Mouse (Mus musculus) kidney, embryonic 14.5 days (tissue): ENCODE data around the gene Rabgap1l. TPM values are rescaled to one million over a fixed set of nuclear protein-coding genes. Genes with fewer than 3 reads are reported as not detected.
"Not testable (repeated sequence)": the region's sequence is repeated elsewhere in the genome, so short reads cannot be mapped to it uniquely, and the experiment has no call there.

ENCODE experiments used
- ATAC-seq: fragments of 200-750 bp; cut with Nextera tagmentation; 2 replicates; pipeline ENCODE4 v1.8.0; 2017; ENCODE audit warnings: moderate number of reproducible peaks, mild to moderate bottlenecking, moderate TSS enrichment, moderate library complexity; ENCODE audit not compliant: low FRiP score, low TSS enrichment
- H3K27ac ChIP-seq: fragments of 300-500 bp; sonication (generic); 2 replicates; pipeline ENCODE4 v1.5.1; 2014; ENCODE audit warnings: low read depth, mild to moderate bottlenecking, low read length, moderate library complexity, mixed read lengths
- H3K27me3 ChIP-seq: fragments of 300-500 bp; sonication (generic); 2 replicates; pipeline ENCODE4 v1.6.1; 2014; ENCODE audit warnings: mild to moderate bottlenecking, low read length; ENCODE audit not compliant: control insufficient read depth, insufficient read depth
- H3K36me3 ChIP-seq: fragments of 300-500 bp; sonication (generic); 2 replicates; pipeline ENCODE4 v1.6.1; 2014; ENCODE audit warnings: low read length, mixed read lengths; ENCODE audit not compliant: control insufficient read depth, insufficient read depth
- H3K4me1 ChIP-seq: fragments of 300-500 bp; sonication (generic); 2 replicates; pipeline ENCODE4 v1.6.1; 2014; ENCODE audit warnings: low read length, mixed read lengths; ENCODE audit not compliant: control insufficient read depth, insufficient read depth
- H3K4me2 ChIP-seq: fragments of 300-500 bp; sonication (generic); replicated peaks from 2 replicates; pipeline ENCODE4 v1.6.1; 2014; ENCODE audit warnings: low read depth, mild to moderate bottlenecking, low read length
- H3K4me3 ChIP-seq: fragments of 300-500 bp; sonication (generic); 2 replicates; pipeline ENCODE4 v1.5.1; 2014; ENCODE audit warnings: mild to moderate bottlenecking, low read length
- H3K9ac ChIP-seq: fragments of 300-500 bp; sonication (generic); 2 replicates; pipeline ENCODE4 v1.6.1; 2014; ENCODE audit warnings: low read depth, mild to moderate bottlenecking, low read length, moderate library complexity
- H3K9me3 ChIP-seq: fragments of 300-500 bp; sonication (generic); 2 replicates; pipeline ENCODE4 v1.6.1; 2016; ENCODE audit warnings: low read length; ENCODE audit not compliant: control insufficient read depth
- WGBS: fragments of 180-500 bp; shearing (Covaris S2); extraction: QIAGEN DNeasy Blood & Tissue Kit; methylation state at CpG from one replicate; pipeline ENCODE4 v1.1.7; 2014; 5-methylcytosine and 5-hydroxymethylcytosine counted together
- polyA plus RNA-seq: library from polyadenylated mRNA; unstranded; fragments of >200 nt; fragmentation: Nextera tagmentation; extraction: Ambion mirVana; gene quantifications from 2 replicates; pipeline ENCODE4 v1.2.1, GENCODE M21; 2014

The Rabgap1l gene
- polyA plus RNA-seq, 1 experiment from 2014 or later = 13.2 TPM

GRCm38 (mm10) chr1:160297701-160298100 lies 495.3 kb downstream of the Rabgap1l start:
- no peak overlapping the region for H3K4me2 ChIP-seq
- H3K4me1 ChIP-seq = no peaks in the 10 kb centered on the region
- H3K27me3 ChIP-seq = no peaks in the 10 kb centered on the region
- H3K36me3 ChIP-seq = no peaks in the 10 kb centered on the region
- H3K4me3 ChIP-seq = no peak overlapping the region
- ATAC-seq = no peak
- H3K27ac ChIP-seq = no peak overlapping the region
- H3K9ac ChIP-seq = no peak overlapping the region
- 87% methylated on average over 3 of the region's 3 CpGs for WGBS
- no peaks in the 10 kb centered on the region for H3K9me3 ChIP-seq

- H3K27me3 ChIP-seq = no peaks in the 10 kb centered on the region
- no peaks in the 10 kb centered on the region for H3K36me3 ChIP-seq
- no peak overlapping the region for H3K9ac ChIP-seq
- ATAC-seq = no peak
- no peak overlapping the region for H3K4me2 ChIP-seq
- H3K9me3 ChIP-seq = no peaks in the 10 kb centered on the region
- no peak overlapping the region for H3K4me3 ChIP-seq
- WGBS = 88% methylated on average over 1 of the region's 1 CpGs
- no peaks in the 10 kb centered on the region for H3K4me1 ChIP-seq
- no peak overlapping the region for H3K27ac ChIP-seq
Measured at GRCm38 (mm10) chr1:160295323-160295722, 497.7 kb downstream of the Rabgap1l start.

DNA sequence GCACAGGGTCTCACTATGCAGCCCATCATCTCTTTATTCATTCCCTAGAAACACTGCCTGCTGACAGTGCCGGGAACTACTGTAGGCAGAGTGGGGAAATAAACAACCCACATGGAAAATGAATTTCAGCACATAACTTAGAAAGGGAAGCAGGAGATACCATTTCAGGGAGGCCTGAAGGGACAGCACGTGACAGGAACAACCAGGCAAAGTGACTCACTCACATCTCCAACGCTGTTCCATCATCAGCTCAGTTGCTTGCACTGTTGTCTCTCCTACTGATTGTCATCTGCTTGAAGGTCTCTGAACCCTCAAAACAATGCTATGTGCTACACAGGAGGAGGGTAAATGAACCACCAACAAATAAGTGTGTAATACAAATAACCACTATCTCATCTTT lies 499.5 kb downstream of the Rabgap1l start:
- H3K9me3 ChIP-seq = no peaks in the 10 kb centered on the region
- 87% methylated on average over 3 of the region's 3 CpGs for WGBS
- no peak for ATAC-seq

GRCm38 (mm10) chr1:160292058-160292457 lies 501.0 kb downstream of the Rabgap1l start:
- no peak overlapping the region for H3K9ac ChIP-seq
- ATAC-seq = no peak
- H3K4me3 ChIP-seq = no peak overlapping the region
- H3K27ac ChIP-seq = no peak overlapping the region
- H3K4me1 ChIP-seq = no peaks in the 10 kb centered on the region
- H3K27me3 ChIP-seq = no peaks in the 10 kb centered on the region
- H3K9me3 ChIP-seq = no peaks in the 10 kb centered on the region
- no peaks in the 10 kb centered on the region for H3K36me3 ChIP-seq
- WGBS = 86% methylated on average over 2 of the region's 2 CpGs
- H3K4me2 ChIP-seq = no peak overlapping the region

More for the DNA sequence above, 499.5 kb downstream of the Rabgap1l start:
- H3K4me2 ChIP-seq = no peak overlapping the region
- H3K27me3 ChIP-seq = no peaks in the 10 kb centered on the region
- H3K4me3 ChIP-seq = no peak overlapping the region
- no peak overlapping the region for H3K9ac ChIP-seq
- no peaks in the 10 kb centered on the region for H3K4me1 ChIP-seq
- no peak overlapping the region for H3K27ac ChIP-seq
- no peaks in the 10 kb centered on the region for H3K36me3 ChIP-seq

- Histone ChIP-seq H3K9me3 (no peaks in the 10 kb centered on the region), H3K27me3 (no peaks in the 10 kb centered on the region), H3K36me3 (no peaks in the 10 kb centered on the region), H3K4me3 (no peak overlapping the region), H3K4me1 (no peaks in the 10 kb centered on the region), H3K27ac (no peak overlapping the region), H3K9ac (no peak overlapping the region), H3K4me2 (no peak overlapping the region)
- WGBS = 80% methylated on average over 9 of the region's 9 CpGs
- ATAC-seq = no peak
Measured at GRCm38 (mm10) chr1:160290242-160290641, 502.8 kb downstream of the Rabgap1l start.

GRCm38 (mm10) chr1:160287058-160287645 lies 505.9 kb downstream of the Rabgap1l start:
- Histone ChIP-seq H3K4me1 (no peaks in the 10 kb centered on the region), H3K9me3 (no peaks in the 10 kb centered on the region), H3K36me3 (no peaks in the 10 kb centered on the region), H3K9ac (no peak overlapping the region), H3K27me3 (no peaks in the 10 kb centered on the region), H3K27ac (no peak overlapping the region), H3K4me2 (no peak overlapping the region), H3K4me3 (no peak overlapping the region)
- ATAC-seq = no peak
- WGBS = 66% methylated on average over 5 of the region's 5 CpGs

DNA sequence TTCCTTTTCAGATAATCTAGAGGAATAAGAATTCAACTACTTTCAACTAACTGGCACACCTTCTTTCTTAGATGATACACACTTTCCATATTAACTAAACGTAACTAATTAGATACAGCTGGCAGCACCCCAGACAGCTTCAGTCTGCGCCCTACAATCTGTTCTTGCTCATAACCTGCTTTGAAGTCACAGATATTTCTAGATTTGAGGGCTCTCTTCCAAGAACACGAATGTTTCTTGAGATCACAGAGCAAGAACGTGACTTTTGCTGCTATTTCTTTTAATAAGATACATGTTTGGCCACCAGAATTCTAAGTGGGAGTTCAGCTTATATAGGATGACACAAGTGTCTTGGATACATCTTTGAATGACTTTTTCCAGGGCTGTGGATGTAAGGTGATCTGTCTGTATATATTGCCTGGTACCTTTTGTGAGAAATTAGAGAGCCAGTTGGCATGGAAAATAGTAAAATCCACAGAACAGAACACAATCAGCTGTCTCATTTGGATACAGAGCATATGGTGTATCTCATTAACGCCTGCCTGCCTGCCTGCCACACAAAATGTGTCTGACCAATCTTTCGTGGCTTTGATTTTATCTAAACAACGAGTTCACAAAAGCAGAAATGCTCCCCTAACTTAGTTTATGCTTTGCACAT lies 506.5 kb downstream of the Rabgap1l start:
- Histone ChIP-seq H3K27ac (no peak overlapping the region), H3K4me1 (no peaks in the 10 kb centered on the region), H3K36me3 (no peaks in the 10 kb centered on the region), H3K4me2 (no peak overlapping the region), H3K9me3 (no peaks in the 10 kb centered on the region), H3K27me3 (no peaks in the 10 kb centered on the region), H3K4me3 (no peak overlapping the region), H3K9ac (no peak overlapping the region)
- ATAC-seq = no peak
- WGBS = 59% methylated on average over 7 of the region's 7 CpGs

GRCm38 (mm10) chr1:160284241-160284640 lies 508.8 kb downstream of the Rabgap1l start:
- Histone ChIP-seq H3K4me2 (no peak overlapping the region), H3K4me3 (no peak overlapping the region), H3K9ac (no peak overlapping the region), H3K4me1 (no peaks in the 10 kb centered on the region), H3K27me3 (no peaks in the 10 kb centered on the region), H3K9me3 (no peaks in the 10 kb centered on the region), H3K27ac (no peak overlapping the region), H3K36me3 (no peaks in the 10 kb centered on the region)
- no peak for ATAC-seq
- WGBS = 66% methylated on average over 4 of the region's 4 CpGs

DNA sequence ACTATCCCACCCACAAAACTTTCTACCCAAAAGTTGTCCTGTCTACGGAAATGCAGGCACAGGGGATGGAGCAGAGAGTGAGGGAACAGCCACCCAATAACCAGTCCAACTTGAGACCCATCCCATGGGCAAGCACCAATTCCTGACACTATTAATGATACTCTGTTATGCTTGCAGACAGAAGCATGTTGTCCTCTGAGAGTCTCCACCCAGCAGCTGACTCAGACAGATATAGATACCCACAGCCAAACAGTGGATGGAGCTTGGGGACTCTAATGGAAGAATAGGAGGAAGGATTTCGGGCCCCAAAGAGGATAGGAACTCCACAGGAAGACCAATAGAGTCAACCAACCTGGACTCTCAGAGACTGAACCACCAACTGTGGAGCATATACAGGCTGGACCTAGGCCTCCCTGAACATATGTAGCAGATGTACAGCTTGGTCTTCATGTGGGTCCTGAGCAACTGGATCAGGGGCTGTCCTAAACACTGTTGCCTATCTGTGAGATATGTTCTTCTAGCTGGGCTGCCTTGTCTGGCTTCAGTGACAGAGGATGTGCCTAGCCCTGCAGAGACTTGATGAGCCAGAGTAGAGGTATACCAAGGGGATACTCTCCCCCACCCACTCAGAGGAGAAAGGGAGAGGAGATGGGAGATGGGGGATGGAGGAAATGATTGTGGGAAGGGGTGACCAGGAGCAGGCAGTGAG lies 510.7 kb downstream of the Rabgap1l start:
- not testable (repeated sequence) for H3K9ac ChIP-seq, H3K4me2 ChIP-seq, ATAC-seq, H3K27ac ChIP-seq, H3K4me3 ChIP-seq, H3K27me3 ChIP-seq, H3K4me1 ChIP-seq, H3K36me3 ChIP-seq, H3K9me3 ChIP-seq
- 95% methylated on average over 2 of the region's 2 CpGs for WGBS
